Mouse (Mus musculus) cerebellum, postnatal 4 days (tissue): Measurements from ENCODE around the gene Slc25a39.
"Not testable (repeated sequence)": the region's sequence is repeated elsewhere in the genome, so short reads cannot be mapped to it uniquely, and the experiment has no call there.

Experiments used
- DNase-seq, 2 experiments: peaks; one replicate each; pipeline ENCODE4 v3.0.0; 2022; ENCODE audit warnings: low spot score in 2 of 2, mixed read lengths in 1 of 2

Slc25a39 gene

DNA sequence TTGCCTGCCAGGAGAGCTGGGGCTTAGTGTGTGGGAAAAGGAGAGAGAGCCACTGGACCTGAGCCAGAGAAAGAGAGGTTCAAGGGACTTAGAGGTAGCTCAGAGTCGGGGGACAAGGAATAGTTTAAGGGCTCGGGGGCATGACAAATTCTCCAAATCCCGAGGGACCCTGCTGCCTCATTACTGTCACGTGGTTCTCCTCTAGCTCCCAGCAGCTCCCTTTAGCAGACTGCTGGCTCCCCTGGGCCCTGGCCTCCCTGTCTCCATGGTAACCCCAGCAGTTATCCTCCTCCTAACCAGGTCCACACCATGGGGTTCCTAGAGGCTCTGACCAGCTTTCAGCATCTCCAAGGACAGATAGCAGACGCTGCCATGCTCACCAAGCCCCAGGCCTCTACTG lies 12.5 kb downstream of the Slc25a39 start:
- peak in 1 of 2 experiments; percentile 26 for DNase-seq

DNA sequence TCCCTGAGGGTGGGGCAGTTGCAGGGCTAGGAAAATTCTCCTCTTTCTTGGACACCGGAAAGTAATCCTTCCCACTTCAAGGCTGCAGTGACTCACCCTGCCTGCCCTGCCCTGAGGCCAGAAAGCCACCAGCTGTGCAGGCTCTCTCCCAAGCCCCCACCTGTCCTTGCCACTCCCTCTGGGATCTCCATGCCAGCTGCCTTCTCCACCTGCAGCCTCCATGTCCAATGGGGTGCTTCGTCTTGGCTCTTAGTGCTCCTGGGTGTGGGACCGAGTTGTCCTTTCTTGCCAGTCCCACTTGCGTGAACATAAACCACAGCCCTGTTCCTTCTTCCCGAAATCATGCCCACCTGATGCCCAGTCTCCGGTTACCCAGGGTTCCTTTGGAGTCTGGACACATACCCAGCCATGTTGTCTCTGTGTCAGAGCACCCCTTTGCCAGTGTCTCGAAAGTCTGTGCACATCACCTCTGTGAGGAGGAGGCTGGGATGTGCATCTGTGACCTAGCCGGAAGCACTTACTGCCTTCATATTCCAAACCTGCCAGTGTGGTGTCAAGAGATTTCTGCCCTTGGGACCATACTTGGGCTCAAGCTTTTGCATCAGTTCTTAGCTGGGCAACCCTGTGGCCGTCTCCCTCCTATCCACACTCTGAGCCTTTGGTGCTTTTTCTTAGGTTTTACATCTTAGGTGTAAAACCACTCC lies 13.2 kb downstream of the Slc25a39 start:
- DNase-seq, result peak in 1 of 2 experiments; percentile 21

DNA sequence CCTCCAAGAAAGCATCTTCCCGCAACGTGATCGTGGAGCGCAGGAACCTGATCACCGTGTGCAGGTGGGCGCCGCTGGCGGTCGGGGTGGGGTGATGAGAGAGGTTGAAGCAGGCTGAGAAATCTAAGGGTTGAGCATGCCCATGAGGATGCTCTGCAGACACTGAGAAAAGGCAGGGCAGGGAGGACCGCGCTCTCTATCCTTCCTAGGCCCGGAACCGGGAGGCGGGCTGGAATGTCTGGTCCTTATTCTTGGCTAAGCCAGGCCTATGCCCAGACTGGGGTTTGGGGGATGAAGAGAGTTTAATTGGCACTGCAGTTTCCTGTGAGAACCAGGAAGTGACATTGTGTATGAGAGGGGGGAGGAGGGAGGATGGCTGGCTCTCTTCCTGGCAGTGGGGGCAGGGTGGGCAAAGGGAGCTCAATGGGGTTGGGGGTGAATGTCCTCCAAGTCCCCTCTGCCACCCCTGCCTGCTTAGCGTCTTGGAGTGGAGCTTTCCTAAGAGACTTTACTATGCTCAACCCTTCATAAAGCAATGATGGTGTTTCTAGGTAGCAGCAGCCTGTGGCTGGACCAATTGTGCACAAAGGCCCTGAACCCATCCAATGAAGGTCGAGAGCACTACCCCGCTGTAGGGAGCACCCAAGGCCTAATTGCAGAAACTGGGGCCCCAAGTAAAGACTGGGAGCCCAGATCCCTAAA lies 13.9 kb downstream of the Slc25a39 start:
- DNase-seq, result peak in 1 of 2 experiments; percentile 59

DNA sequence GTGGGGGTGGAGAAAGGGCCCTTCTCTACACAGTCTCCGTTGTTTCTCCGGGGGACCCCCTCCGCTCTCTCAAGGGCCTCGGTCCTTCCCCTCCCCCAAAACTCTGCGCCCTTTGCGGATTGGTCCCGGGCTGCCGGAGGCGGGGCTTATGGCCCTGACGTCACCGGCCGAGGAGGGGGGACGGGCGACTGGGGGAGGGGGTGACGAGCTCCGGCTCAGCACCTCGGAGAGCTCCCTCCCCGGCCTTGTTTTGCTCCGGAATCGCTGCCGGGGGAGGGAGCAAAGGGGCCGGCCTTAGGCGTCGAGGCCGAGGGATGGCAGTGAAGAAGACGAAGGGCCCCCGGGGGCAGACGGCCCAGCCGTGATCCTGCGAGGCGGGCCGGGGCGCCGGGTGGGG lies 14.5 kb downstream of the Slc25a39 start, which contains the start of gene Rundc3a:
Gene Rundc3a (plus strand): TSS at position 166 of the 397 bp plus-strand sequence.
- peak; percentile 96 to 98 for DNase-seq

DNA sequence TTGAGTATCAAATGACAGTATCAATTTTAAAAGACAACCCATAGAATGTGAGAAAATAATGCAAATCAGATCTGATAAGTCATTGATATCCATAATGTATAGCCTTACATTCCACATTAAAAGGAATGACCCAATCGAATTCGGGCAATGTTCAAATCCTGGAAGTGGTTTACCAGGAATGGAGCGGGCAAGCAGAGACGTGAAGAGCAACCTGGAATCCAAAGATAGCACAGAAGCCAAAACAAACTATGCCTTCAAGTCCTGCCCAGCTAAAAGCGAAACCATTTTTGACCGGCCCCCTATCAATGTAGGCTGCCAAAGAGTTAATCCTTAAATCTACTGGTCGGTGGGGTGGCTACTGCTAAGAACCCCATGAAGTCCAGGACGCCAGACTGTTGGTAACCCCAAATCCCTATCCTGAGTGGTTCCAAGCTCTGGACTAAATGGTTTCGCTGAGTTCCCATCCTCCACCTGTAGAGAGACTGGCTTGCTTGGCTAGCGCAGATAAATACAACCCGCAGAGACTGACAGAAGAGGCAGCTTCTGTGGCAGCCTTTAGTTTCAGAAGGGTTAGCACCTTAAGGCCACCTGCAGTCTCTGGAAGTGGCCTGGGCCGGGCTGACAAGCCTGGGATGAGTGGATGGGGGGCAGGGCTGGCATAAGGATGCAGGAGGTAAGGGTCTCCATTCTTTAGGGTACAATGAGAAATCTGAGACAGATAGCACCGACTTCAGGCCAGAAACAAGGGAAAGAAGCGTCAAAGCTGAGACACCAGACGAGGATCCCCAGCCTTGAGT lies 15.1 kb downstream of the Slc25a39 start:
- DNase-seq, result no peak

DNA sequence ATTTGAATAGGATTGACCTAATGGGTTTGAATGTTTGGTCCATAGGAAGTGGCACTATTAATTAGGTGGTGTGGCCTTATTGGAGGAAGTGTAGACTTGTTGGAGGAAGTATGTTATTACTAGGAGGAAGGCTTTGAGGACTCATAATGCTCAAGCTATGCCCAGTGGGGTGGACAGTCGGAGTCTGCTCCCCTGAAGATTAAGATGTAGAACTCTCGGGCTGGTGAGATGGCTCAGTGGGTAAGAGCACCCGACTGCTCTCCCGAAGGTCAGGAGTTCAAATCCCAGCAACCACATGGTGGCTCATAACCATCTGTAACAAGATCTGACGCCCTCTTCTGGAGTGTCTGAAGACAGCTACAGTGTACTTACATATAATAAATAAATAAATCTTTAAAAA lies 18.3 kb downstream of the Slc25a39 start:
- DNase-seq, result not testable (repeated sequence)

DNA sequence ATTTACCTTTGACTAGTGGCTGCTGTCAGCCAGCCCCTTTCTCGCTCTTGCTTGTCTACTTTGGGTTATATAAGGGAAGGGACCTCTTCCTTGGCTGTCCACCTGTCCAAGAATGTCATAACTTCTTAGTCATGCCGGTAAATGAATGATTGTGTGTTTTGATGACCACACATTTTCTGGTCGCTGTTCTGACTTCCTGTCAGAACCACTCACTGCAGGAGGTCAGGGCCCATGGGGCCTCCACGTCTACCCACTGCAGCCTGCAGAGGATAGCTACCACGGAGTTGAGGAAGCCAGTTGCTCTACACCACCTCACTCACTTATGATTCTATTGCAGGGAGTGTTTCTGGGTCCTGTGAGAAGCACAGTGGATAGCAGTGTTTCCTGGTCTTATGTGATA lies 21.6 kb downstream of the Slc25a39 start:
- no peak for DNase-seq

DNA sequence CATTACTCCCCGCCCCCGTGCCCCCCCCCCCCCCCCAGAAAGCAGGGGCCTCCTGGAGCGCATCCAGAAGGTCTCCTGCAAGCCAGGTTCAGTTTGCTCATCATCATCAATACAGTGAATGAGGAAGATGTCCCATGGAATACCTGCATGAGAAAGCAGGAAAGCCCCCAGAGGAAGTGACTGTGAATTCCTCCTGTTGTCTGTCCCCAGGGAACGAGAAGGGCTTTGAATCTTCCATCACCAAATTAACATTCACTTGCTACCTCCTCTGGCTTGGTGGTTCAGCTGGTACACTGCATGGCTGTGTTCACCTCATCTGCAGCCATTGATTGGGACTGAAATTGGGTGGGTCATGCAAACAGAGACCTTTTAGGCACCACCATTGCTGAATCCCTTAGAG lies 22.7 kb downstream of the Slc25a39 start:
- no peak for DNase-seq

DNA sequence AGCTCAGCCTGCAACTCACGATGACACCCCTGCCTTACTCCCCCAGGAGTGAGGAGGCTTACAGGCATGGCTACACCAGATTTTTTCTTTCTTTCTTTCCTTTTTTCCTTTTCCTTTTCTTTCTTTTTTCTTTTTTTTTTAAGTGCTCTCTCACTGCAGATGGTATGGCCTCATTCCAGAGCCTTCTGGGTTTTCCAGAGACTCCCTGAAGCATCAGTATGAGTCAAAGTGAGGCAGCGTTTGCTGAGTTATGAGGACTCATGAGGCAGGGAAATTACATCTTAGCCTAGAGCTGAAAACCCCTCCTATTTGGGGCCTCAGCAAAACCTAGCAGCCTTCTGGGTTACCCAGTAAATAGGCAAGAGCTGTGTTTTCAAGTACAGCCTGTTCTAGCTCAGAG lies 23.3 kb downstream of the Slc25a39 start:
- no peak for DNase-seq

DNA sequence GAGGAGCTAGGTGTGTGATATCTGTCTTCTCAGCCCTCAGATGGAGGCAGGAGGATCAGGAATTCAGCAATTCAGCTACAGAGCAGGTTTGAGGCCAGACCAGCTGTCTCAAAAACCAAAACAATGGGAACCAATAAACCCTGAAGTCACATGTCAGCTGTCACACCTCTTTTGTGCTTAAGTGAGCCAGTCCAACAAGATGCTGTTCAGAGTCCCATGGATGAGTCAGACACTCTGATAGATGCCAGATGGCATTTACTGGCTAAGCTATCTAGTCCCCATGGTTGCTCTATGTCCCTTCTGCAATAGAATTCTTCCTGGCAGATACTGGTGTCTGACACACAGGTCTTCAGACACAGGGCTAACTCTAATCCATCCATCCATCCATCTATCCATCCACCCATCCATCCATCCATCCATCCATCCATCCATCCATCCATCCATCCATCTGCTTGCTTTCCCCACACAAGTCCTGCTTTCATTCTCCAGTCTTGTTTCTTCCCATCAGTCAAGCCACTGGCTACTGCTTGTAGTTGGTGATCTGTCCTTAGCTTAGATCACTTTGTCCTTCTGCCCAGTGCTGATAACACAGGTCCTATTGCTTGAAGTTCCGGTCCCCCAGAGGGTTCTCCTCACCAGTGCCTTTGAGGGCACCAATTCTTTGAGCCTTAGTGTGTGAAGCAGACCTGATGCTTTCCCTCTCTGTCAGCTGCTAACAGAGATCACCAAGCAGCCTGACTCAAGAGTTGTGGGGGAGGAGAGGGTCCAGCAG lies 24.2 kb downstream of the Slc25a39 start:
- no peak for DNase-seq

DNA sequence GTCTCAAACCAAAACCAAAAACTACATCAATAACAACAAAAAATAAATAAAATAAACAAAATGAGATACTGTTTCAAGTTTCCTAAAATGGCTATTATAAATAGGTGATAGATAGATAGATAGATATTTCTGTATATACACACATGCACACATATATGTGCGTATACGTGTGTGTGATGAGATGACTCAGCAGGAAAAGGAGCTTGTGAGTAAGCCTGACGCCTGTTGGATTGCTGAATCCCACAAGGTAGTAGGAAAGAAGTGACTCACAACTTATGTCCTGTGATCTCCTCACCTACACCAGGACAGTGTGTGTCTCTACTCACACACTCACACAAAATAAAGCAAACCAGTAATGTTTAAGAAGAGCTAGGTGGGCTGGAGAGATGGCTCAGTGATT lies 25.0 kb downstream of the Slc25a39 start:
- no peak for DNase-seq

DNA sequence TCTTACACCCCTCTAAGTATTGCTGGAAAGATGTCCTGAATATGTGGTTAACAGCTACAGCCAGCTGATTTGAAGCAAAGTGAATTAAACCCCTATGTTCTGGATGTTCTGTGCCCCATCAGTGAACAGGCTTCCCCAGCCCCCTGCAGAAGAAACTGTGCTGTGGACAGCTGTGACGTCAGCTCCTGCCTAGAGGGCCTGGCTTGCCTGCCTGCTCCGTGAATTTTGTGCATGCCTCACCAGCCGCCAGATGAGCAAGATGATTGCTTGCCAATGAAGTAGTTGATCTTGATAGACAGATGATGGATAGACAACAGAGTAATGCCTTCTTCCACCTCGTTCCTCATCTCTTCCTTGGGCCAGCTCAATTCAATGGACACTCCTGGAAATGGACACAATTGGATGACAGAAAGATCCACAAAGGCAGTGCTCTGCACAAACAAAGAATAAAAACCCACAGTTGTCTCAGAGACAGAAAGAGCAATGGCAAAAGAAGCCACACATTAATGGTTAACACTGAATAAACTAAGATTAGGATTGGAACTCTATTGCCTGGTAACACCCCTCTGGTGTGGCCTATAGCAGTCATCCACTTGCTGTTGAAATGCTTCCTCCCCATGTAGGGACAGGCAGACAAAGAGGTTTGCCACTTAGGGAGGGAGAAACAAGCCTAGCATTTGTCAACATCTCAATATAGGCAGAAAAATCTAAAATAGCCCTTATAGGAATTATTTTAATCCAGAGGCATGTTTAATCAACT lies 26.2 kb downstream of the Slc25a39 start:
- DNase-seq, result no peak

DNA sequence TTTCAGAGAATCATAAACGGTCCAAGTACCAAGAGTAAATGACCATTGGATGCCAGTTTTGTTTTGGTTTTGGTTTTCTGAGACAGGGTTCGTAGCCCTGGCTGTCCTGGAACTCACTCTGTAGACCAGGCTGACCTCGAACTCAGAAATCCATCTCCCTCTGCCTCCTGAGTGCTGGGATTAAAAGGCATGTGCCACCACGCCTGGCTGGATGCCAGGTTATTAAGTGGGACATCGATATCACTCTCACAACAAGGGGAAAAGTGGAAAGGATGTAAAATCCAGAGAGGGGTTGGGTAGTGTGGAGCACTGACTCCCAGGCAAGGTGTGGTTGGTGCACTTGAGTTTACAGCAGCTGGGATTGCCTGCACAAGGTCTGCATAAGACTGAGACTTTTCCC lies 27.7 kb downstream of the Slc25a39 start:
- DNase-seq, result no peak

DNA sequence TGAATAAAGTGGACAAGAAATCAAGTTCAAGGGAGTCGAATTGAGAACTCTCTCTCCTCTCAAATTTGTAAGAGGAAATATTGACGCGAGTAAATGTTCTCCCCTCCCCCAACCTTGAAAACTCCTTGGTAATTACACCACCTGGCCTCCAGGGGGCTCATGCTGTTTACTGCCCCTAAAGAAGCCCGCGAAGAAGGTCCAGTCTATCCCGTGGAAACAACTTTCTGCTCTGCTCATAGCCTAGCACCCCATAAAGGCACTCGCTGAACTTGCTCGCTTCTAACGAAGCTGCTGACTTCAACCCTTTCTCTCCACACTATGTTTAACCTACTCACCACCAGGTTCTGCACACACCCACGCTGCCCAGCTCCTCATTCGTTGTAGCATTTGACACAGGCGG lies 30.6 kb downstream of the Slc25a39 start:
- DNase-seq, result no peak

DNA sequence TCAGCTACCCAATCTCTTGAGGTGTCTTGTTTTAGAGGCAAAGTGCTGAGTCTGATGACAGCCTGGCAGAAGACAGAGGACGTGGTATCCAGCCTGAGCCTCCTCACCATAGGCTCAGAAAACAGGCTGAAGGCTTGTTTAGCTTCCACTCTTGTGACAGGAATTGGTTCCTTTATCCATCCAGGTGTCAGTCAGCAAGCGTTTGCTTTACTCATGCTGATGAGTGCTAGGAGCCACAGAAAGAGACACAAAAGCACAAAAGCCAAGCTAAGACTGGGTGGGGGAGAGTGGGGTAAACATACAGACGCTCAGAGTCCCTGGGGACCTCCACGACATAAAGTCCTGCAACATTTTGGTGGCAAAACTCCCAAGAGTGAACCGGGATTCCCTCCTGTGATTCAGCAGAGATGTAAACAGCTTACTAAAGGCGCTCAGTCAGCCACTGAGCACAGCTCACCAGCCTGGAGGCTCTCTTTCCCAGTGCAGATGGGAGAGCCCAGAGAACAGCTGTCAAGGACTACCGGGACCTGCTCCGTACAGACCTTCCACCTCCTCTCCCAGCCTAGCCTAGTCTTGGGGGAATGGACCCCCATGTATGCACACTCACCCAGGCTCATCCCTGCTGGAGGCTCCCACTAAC lies 31.4 kb downstream of the Slc25a39 start:
- no peak for DNase-seq

DNA sequence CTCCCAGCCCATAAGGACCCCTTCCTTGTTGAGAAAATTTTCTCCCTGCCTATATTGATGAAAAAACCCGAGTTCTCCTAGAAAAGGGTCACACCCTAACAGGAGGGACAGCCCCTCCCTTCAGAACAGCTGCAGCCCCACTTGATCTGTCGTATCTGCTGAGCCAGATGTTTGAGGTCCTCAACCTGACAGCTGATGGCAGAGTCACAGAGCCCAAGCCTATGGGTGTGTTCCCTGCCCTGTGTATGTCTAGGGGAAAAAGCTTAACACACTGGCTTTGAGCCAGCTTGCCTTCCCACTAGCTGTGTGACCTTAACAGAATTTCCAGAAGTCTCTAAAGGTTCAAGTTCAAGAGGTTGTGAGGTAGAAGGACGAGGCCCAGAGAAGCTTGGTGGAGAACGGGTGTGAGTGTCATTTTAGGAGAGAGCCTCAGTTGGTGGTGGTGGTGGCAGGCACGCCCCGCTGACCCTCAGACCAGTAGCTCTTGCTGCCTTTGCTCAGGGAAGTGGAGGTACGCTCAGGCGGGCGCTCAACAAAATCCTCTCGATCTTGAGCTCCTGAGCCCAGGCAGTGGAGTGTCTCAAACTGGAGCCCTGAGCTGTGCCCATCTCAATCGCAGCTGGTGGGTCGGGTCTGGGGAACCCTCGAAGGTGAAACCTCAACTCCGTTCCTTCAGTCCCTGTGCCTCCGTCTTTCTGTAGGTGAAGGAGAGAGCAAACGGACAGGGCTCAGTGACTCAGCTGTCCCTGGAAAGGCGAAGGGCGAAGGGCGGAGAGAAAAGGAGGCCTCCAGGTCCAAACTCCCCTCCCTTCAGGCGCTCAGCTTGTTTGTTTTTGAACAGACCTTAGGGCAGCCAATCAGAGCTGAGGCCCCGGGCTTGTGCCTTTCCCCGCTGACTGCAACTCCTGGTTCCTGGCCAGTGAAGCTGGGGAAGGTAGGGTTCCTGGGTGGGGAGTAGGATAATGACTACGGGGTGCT lies 32.3 kb downstream of the Slc25a39 start:
- DNase-seq, result no peak

DNA sequence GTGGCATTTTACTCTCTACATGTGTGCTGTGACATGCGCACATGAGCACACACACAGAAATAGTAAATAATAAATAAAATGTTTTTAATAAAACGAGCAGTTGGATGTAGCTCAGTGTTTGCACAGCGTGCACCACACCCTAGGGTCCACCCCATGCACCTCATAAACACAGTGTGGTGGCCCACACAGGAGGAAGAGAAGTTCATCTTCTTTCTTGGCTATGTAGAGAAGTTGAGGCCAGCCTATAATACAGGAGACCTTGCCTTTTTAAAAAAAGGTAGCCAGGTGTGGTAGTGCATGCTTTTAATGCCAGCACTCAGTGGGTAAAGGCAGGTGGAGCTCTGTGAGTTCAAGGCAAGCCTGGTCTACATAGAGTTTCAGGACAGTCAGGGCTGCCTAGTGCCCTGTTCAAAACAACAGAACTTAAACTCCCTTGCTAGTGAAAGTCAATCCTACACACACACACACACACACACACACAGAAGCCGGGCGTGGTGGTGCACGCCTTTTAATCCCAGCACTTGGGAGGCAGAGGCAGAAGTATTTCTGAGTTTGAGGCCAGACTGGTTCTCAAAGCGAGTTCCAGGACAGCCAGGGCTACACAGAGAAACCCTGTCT lies 33.5 kb downstream of the Slc25a39 start:
- no peak for DNase-seq

DNA sequence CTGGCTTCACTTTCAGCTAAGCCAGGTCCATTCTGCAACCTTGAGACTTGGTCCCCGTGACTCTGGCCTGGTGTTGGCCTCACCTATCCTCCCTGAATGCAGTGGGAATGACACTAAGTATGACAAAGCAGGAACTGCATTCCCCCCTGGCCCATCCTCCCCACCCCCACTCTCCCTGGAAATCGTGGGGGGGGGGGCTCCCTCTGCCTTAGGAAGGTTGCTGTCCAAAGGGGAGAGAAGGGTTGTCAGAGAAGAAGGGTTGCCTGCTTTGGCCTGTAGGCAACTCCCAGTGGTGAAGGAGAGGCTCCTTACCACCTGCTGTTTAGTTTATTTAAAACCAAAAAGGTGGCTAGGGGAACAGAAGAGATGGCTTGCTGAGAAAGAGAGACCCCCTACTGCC lies 34.1 kb downstream of the Slc25a39 start:
- no peak for DNase-seq

DNA sequence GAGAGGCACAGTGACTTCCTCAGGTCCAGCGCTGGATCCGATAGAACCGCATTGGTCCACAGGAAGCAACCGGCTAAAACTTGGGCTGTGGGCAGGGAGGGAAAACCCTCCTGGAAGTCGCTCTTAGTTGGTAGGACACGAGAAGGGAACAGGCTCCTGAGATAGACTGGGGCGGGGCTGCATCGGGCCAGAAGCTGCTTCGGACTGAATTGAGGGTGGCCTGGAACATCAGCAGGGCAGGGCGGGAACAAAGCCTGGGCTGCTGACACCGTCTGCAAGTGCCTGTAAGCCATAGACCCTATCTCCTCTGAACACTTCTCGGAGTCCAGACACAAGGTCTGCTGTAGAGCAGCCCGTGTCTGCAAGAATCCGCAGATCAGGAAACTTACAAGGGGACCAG lies 34.8 kb downstream of the Slc25a39 start:
- DNase-seq, result no peak
